Mouse (Mus musculus): ENCODE measurements around the gene Acap3. TPM values are rescaled to one million over a fixed set of nuclear protein-coding genes. Genes with fewer than 3 reads are reported as not detected.

Gene Acap3
- polyA plus RNA-seq, 1 experiment = 14.6 TPM

- Histone ChIP-seq H3K27me3 (replicated peaks; ENCODE audit: control insufficient read depth, insufficient read depth, low read length) (no peaks in the 10 kb centered on the region), H3K4me1 (ENCODE audit: control insufficient read depth, insufficient read depth, low read length) (peaks cover 7% of the 10 kb centered on the region; the same call in 1 of the 2 replicates), H3K4me3 (ENCODE audit: insufficient read depth, low read depth, low read length) (peak overlapping the region; percentile 88; the same call in 1 of the 2 replicates), H3K27ac (ENCODE audit: insufficient read depth, low read depth, low read length) (no peak overlapping the region), H3K36me3 (ENCODE audit: control insufficient read depth, insufficient read depth, low read length) (no peaks in the 10 kb centered on the region)
- DNase-seq = no peak
- WGBS = 70% methylated on average over 8 of the region's 8 CpGs
- TF ChIP-seq POLR2A (IDR thresholded peaks at IDR 0.05; ENCODE audit: low read depth, low read length) (no peak), CTCF (conservative IDR thresholded peaks at IDR 0.05; ENCODE audit: insufficient read depth, insufficient read length, low read depth, low read length) (no peak)
Observed at GRCm38 (mm10) chr4:155893212-155893690, 1.6 kb downstream of the Acap3 start.

GRCm38 (mm10) chr4:155894311-155894881, 2.8 kb downstream of the Acap3 start:
- no peaks in the 10 kb centered on the region for H3K36me3 ChIP-seq (ENCODE audit: control insufficient read depth, insufficient read depth, low read length)
- no peak for TF ChIP-seq CTCF (conservative IDR thresholded peaks at IDR 0.05; ENCODE audit: insufficient read depth, insufficient read length, low read depth, low read length)
- TF ChIP-seq POLR2A (IDR thresholded peaks at IDR 0.05; ENCODE audit: low read depth, low read length) = no peak
- DNase-seq = peak; percentile 76
- peaks cover 7% of the 10 kb centered on the region; the same call in 1 of the 2 replicates for H3K4me1 ChIP-seq (ENCODE audit: control insufficient read depth, insufficient read depth, low read length)
- 30% methylated on average over 8 of the region's 8 CpGs for WGBS
- H3K4me3 ChIP-seq (ENCODE audit: insufficient read depth, low read depth, low read length) = peak overlapping the region; percentile 50
- no peaks in the 10 kb centered on the region for H3K27me3 ChIP-seq (replicated peaks; ENCODE audit: control insufficient read depth, insufficient read depth, low read length)
- peak overlapping the region; percentile 57 for H3K27ac ChIP-seq (ENCODE audit: insufficient read depth, low read depth, low read length)

- TF ChIP-seq POLR2A (IDR thresholded peaks at IDR 0.05; ENCODE audit: low read depth, low read length) (no peak), CTCF (conservative IDR thresholded peaks at IDR 0.05; ENCODE audit: insufficient read depth, insufficient read length, low read depth, low read length) (no peak)
- Histone ChIP-seq H3K27ac (ENCODE audit: insufficient read depth, low read depth, low read length) (peak overlapping the region; percentile 57), H3K36me3 (ENCODE audit: control insufficient read depth, insufficient read depth, low read length) (no peaks in the 10 kb centered on the region), H3K27me3 (replicated peaks; ENCODE audit: control insufficient read depth, insufficient read depth, low read length) (no peaks in the 10 kb centered on the region), H3K4me1 (ENCODE audit: control insufficient read depth, insufficient read depth, low read length) (peaks cover 7% of the 10 kb centered on the region; the same call in 1 of the 2 replicates), H3K4me3 (ENCODE audit: insufficient read depth, low read depth, low read length) (peak overlapping the region; percentile 50)
- WGBS = 33% methylated on average over 6 of the region's 6 CpGs
- DNase-seq = peak; percentile 66
Observed at GRCm38 (mm10) chr4:155895216-155895615, 3.6 kb downstream of the Acap3 start.

GRCm38 (mm10) chr4:155895826-155896225, 4.2 kb downstream of the Acap3 start:
- Histone ChIP-seq H3K4me3 (ENCODE audit: insufficient read depth, low read depth, low read length) (no peak overlapping the region), H3K36me3 (ENCODE audit: control insufficient read depth, insufficient read depth, low read length) (no peaks in the 10 kb centered on the region), H3K27ac (ENCODE audit: insufficient read depth, low read depth, low read length) (no peak overlapping the region), H3K4me1 (ENCODE audit: control insufficient read depth, insufficient read depth, low read length) (peaks cover 7% of the 10 kb centered on the region; the same call in 1 of the 2 replicates), H3K27me3 (replicated peaks; ENCODE audit: control insufficient read depth, insufficient read depth, low read length) (no peaks in the 10 kb centered on the region)
- WGBS = 84% methylated on average over 4 of the region's 4 CpGs
- no peak for DNase-seq
- no peak for TF ChIP-seq CTCF (conservative IDR thresholded peaks at IDR 0.05; ENCODE audit: insufficient read depth, insufficient read length, low read depth, low read length)
- no peak for TF ChIP-seq POLR2A (IDR thresholded peaks at IDR 0.05; ENCODE audit: low read depth, low read length)

GRCm38 (mm10) chr4:155896461-155896860, 4.8 kb downstream of the Acap3 start:
- TF ChIP-seq POLR2A (IDR thresholded peaks at IDR 0.05; ENCODE audit: low read depth, low read length) (no peak), CTCF (conservative IDR thresholded peaks at IDR 0.05; ENCODE audit: insufficient read depth, insufficient read length, low read depth, low read length) (no peak)
- no peak overlapping the region for H3K27ac ChIP-seq (ENCODE audit: insufficient read depth, low read depth, low read length)
- WGBS = 98% methylated on average over 12 of the region's 12 CpGs
- H3K27me3 ChIP-seq (replicated peaks; ENCODE audit: control insufficient read depth, insufficient read depth, low read length) = no peaks in the 10 kb centered on the region
- no peaks in the 10 kb centered on the region for H3K36me3 ChIP-seq (ENCODE audit: control insufficient read depth, insufficient read depth, low read length)
- no peak overlapping the region for H3K4me3 ChIP-seq (ENCODE audit: insufficient read depth, low read depth, low read length)
- DNase-seq = no peak
- H3K4me1 ChIP-seq (ENCODE audit: control insufficient read depth, insufficient read depth, low read length) = peaks cover 7% of the 10 kb centered on the region; the same call in 1 of the 2 replicates

GRCm38 (mm10) chr4:155898318-155898717, 6.7 kb downstream of the Acap3 start:
- TF ChIP-seq POLR2A (IDR thresholded peaks at IDR 0.05; ENCODE audit: low read depth, low read length) (no peak), CTCF (conservative IDR thresholded peaks at IDR 0.05; ENCODE audit: insufficient read depth, insufficient read length, low read depth, low read length) (no peak)
- Histone ChIP-seq H3K4me3 (ENCODE audit: insufficient read depth, low read depth, low read length) (no peak overlapping the region), H3K27ac (ENCODE audit: insufficient read depth, low read depth, low read length) (no peak overlapping the region), H3K36me3 (ENCODE audit: control insufficient read depth, insufficient read depth, low read length) (no peaks in the 10 kb centered on the region), H3K4me1 (ENCODE audit: control insufficient read depth, insufficient read depth, low read length) (0 out of 2 replicates have a peak, but pooled peaks cover under 1% of the 10 kb centered on the region), H3K27me3 (replicated peaks; ENCODE audit: control insufficient read depth, insufficient read depth, low read length) (no peaks in the 10 kb centered on the region)
- DNase-seq = no peak
- 100% methylated on average over 2 of the region's 2 CpGs for WGBS

GRCm38 (mm10) chr4:155899355-155899754, 7.7 kb downstream of the Acap3 start:
- H3K27ac ChIP-seq (ENCODE audit: insufficient read depth, low read depth, low read length) = no peak overlapping the region
- 83% methylated on average over 7 of the region's 7 CpGs for WGBS
- TF ChIP-seq CTCF (conservative IDR thresholded peaks at IDR 0.05; ENCODE audit: insufficient read depth, insufficient read length, low read depth, low read length) (no peak), POLR2A (IDR thresholded peaks at IDR 0.05; ENCODE audit: low read depth, low read length) (no peak)
- DNase-seq = no peak
- no peaks in the 10 kb centered on the region for H3K27me3 ChIP-seq (replicated peaks; ENCODE audit: control insufficient read depth, insufficient read depth, low read length)
- H3K36me3 ChIP-seq (ENCODE audit: control insufficient read depth, insufficient read depth, low read length) = no peaks in the 10 kb centered on the region
- H3K4me3 ChIP-seq (ENCODE audit: insufficient read depth, low read depth, low read length) = no peak overlapping the region
- H3K4me1 ChIP-seq (ENCODE audit: control insufficient read depth, insufficient read depth, low read length) = no peaks in the 10 kb centered on the region
